Mouse (Mus musculus) heart, adult 2 months (tissue): ENCODE measurements at regions not wholly inside any gene's neighbourhood (a gene's known extent, or its start where the extent isn't known, plus 50 kb on each side); places are given as distances from the start of the nearest gene placed in this dataset.

Experiments
- CTCF ChIP-seq: fragments of 200-600 bp; IDR thresholded peaks from 2 replicates; pipeline ENCODE4 v1.8.1; 2022; ENCODE audit warnings: antibody characterized with exemption, mild to moderate bottlenecking, moderate library complexity
- EP300 ChIP-seq: fragments of 200-500 bp; IDR thresholded peaks from 2 replicates; pipeline ENCODE4 v1.6.1; 2011; ENCODE audit warnings: low read depth, low read length, control low read depth; ENCODE audit not compliant: insufficient read depth
- POLR2A ChIP-seq: fragments of 200-500 bp; IDR thresholded peaks from 2 replicates; pipeline ENCODE4 v1.6.1; 2011; ENCODE audit warnings: mild to moderate bottlenecking, low read depth, low read length, control low read depth; ENCODE audit not compliant: insufficient read depth

- TF ChIP-seq POLR2A (no peak), CTCF (no peak), EP300 (no peak)
Observed at GRCm38 (mm10) chr6:6794320-6795018, 68.7 kb upstream of the Dlx6 start.
